Mouse (Mus musculus) adrenal gland, postnatal 0 days (tissue): ENCODE results near the gene Snta1. TPM values are rescaled to one million over a fixed set of nuclear protein-coding genes. Genes with fewer than 3 reads are reported as not detected.

Source experiments
- polyA plus RNA-seq: library from polyadenylated mRNA; unstranded; fragments of >200 nt; fragmentation: Nextera tagmentation; extraction: Ambion mirVana; gene quantifications from 2 replicates; pipeline ENCODE4 v1.2.1, GENCODE M21; 2015

Gene Snta1
- 29.3 and 32.6 TPM in 2 replicates for polyA plus RNA-seq

DNA sequence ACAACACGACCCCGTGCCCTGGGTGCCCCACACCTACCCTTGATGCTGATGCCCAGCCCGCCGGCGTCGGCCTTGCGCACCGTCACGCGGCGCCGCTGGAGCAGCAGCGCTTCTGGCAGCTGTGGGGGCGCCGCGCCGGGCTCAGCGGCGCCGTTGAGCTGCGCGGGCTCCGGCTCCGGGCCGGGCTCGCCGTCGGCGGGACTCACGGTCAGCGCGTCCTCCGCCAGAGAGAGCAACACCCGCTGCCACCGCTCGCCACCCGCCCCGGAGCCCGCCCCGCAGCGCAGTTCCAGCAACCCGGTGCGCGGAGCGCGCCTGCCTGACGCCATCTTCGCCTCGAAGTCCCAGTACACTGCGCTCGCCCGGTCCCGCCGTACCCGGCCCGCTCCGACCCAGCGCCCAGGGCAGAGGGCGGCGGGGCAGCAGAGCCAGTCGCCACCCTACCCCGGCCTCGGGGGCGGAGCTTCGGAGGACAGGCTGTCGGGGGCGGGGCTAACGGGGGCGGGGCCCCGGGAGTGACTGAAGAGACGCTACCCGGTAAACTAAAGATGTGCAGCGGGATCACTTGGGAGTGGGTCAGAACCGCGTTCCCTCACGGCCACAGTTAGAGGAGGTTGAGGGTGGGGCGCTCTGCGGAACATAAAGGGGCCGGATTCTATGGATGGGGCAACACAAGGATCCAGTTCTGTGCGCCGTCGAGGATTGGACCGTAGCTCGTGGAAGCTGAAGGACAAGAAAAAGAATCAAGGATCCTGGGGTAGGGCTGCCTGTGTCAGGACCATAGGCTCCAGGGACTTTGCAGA lies at the start of gene Snta1:
Gene Snta1 (minus strand): TSS at position 457 of the 803 bp plus-strand sequence.

DNA sequence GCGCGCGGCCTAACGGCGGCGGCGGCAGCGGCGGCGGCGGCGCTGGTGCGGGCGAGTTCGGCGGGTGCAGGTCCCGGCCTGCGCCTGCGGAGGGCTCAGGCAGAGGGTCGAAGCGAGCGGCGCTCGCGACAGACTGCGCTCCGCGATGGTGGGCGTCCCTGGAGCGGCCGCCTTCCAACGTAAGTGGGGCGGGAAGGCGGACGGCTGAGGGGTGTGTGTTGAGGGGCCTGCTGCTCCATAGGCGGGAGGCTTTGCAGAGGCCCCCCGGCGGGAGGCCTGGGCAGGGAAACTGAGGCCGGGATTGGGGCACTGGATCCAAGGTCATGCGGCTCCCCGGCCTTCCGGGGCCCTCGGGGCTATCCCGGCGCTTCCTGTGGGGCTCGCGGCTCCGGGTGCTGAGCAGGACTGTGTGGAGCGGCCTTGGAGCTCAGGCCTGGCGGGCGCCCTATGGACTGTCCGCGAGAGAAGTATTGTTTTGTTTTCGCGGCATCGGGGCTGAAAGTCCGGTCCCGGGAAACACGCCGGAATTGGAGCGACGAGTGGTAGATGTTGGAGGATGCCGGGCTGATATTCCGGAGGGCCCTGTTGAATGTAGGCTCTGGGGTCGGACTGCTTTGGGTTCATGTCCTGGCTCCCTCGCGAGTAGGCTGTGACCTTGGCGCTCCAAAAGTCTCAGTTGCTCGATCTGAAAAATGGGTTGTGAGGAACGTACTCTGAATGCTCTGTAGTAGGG lies 28.7 kb upstream of the Snta1 start, which contains the start of gene Cbfa2t2:
Gene Cbfa2t2 (plus strand): TSS at position 24 of the 733 bp plus-strand sequence.

DNA sequence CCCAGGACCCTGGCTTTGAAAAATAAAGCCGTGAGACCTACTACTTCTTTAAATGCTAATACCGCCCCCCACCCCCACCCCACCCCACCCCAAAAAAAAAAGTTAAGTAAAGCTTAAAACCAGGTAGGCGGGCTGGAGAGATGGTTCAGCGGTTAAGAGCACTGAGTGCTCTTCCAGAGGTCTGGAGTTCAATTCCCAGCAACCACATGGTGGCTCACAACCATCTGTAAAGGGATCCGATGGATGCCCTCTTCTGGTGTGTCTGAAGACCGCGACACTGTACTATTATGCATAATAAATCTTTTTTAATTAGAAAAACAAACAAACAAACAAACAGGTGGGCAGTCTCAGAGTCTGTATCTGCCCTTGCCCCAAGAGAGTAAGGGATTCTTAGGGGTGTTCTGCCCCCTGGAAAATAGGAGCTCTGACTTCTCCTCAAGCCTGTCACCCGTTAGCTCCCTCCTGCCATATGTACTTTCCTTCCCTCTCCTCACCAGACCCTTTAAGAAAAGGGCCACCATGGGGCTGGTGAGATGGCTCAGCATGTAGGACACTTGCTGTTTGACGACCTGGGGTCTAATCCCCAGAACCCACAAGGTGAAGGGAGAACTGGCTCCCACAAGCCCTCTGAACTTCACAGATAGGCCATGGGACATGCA lies 34.9 kb downstream of the Snta1 start, which contains the start of gene Cdk5rap1:
Gene Cdk5rap1 (minus strand): TSS at position 169 of the 659 bp plus-strand sequence.

Other genes starting within 250 kb of the Snta1 start
- not detected in 2 replicates for gene Bpifa5, start 245.5 kb downstream of the Snta1 start, polyA plus RNA-seq
- 1.6 and 19.4 TPM in 2 replicates for gene Bpifb1, start 217.3 kb downstream of the Snta1 start, polyA plus RNA-seq
- 0.84 and 2.6 TPM in 2 replicates for gene Bpifb5, start 184.4 kb downstream of the Snta1 start, polyA plus RNA-seq
- gene Bpifb9a, start 150.2 kb downstream of the Snta1 start, polyA plus RNA-seq = not detected in 2 replicates
- gene Bpifb9b, start 100.9 kb downstream of the Snta1 start, polyA plus RNA-seq = not detected in 2 replicates
- gene Cdk5rap1, start 35.1 kb downstream of the Snta1 start, polyA plus RNA-seq = 4.3 and 19.9 TPM in 2 replicates
- 13.7 and 21.7 TPM in 2 replicates for gene Cbfa2t2, start 28.4 kb upstream of the Snta1 start, polyA plus RNA-seq
- 2.6 and 2.8 TPM in 2 replicates for gene 1700003F12Rik, start 139.0 kb upstream of the Snta1 start, polyA plus RNA-seq
- 0.26 and 0.35 TPM in 2 replicates for gene Actl10, start 143.7 kb upstream of the Snta1 start, polyA plus RNA-seq
- 3.7 and 5.8 TPM in 2 replicates for gene Necab3, start 150.8 kb upstream of the Snta1 start, polyA plus RNA-seq
- 12.2 and 14.2 TPM in 2 replicates for gene E2f1, start 161.8 kb upstream of the Snta1 start, polyA plus RNA-seq
- gene Pxmp4, start 195.6 kb upstream of the Snta1 start, polyA plus RNA-seq = 28.6 and 31.2 TPM in 2 replicates
- gene Zfp341, start 205.2 kb upstream of the Snta1 start, polyA plus RNA-seq = 0.46 and 0.66 TPM in 2 replicates
- 0.57 and 1.0 TPM in 2 replicates for gene 4930519P11Rik, start 205.3 kb upstream of the Snta1 start, polyA plus RNA-seq
- gene Chmp4b, start 243.6 kb upstream of the Snta1 start, polyA plus RNA-seq = 54.0 and 62.8 TPM in 2 replicates